Mouse (Mus musculus) bone marrow, adult 2 months (tissue): ENCODE measurements around the gene Cnksr1. TPM values are rescaled to one million over a fixed set of nuclear protein-coding genes. Genes with fewer than 3 reads are reported as not detected.
"Not testable (repeated sequence)": the region's sequence is repeated elsewhere in the genome, so short reads cannot be mapped to it uniquely, and the experiment has no call there.

Experiments used
- H3K27ac ChIP-seq: fragments of 200-500 bp; 2 replicates; pipeline ENCODE4 v1.5.1; 2012; ENCODE audit warnings: low read depth, mild to moderate bottlenecking, control low read depth, inconsistent platforms, low read length; ENCODE audit not compliant: control insufficient read depth, poor library complexity, insufficient read depth
- H3K4me1 ChIP-seq: fragments of 200-500 bp; 2 replicates; pipeline ENCODE4 v1.6.1; 2011; ENCODE audit warnings: low read length; ENCODE audit not compliant: control insufficient read depth, insufficient read depth
- H3K4me3 ChIP-seq: fragments of 200-500 bp; replicated peaks from 2 replicates; pipeline ENCODE3; 2011; ENCODE audit warnings: mild to moderate bottlenecking, low read depth, low read length, control low read depth; ENCODE audit not compliant: control insufficient read depth
- CTCF ChIP-seq: fragments of 200-500 bp; IDR thresholded peaks from 2 replicates; pipeline ENCODE4 v1.5.1; 2011; ENCODE audit warnings: low read length, control low read depth; ENCODE audit not compliant: control insufficient read depth, insufficient read depth
- POLR2A ChIP-seq: fragments of 200-500 bp; IDR thresholded peaks from 2 replicates; pipeline ENCODE4 v1.6.1; 2011; ENCODE audit warnings: low read depth, mild to moderate bottlenecking, control low read depth, low read length, borderline replicate concordance; ENCODE audit not compliant: control insufficient read depth
- WGBS: fragments of 180-500 bp; shearing (Covaris S2); methylation state at CpG from one replicate; pipeline ENCODE4 v1.1.7; 2018; 5-methylcytosine and 5-hydroxymethylcytosine counted together
- polyA plus RNA-seq: library from polyadenylated mRNA; stranded (reverse); fragments of >200 nt; gene quantifications from 2 replicates; pipeline ENCODE4 v1.2.4, GENCODE M21; 2011; ENCODE audit warnings: low replicate concordance; ENCODE audit not compliant: missing spikeins, insufficient read depth, insufficient read length

The Cnksr1 gene
- polyA plus RNA-seq, 1 experiment = not detected

- TF ChIP-seq CTCF = 0 out of 2 replicates have a peak, but pooled peaks have one; percentile 18
- not testable (repeated sequence) for H3K4me3 ChIP-seq, H3K27ac ChIP-seq, H3K4me1 ChIP-seq
Observed at GRCm38 (mm10) chr4:134269622-134270021, 31.4 kb upstream of the Cnksr1 start.

GRCm38 (mm10) chr4:134268102-134268655 is 30.0 kb upstream of the Cnksr1 start:
- WGBS = 55% methylated on average over 19 of the region's 19 CpGs
- Histone ChIP-seq H3K4me1 (no peaks in the 10 kb centered on the region; the same call in 1 of the 2 replicates), H3K27ac (no peak overlapping the region), H3K4me3 (no peak overlapping the region)
- no peak for TF ChIP-seq CTCF
- TF ChIP-seq POLR2A = no peak

- 77% methylated on average over 9 of the region's 9 CpGs for WGBS
- Histone ChIP-seq H3K27ac (no peak overlapping the region), H3K4me1 (no peaks in the 10 kb centered on the region), H3K4me3 (no peak overlapping the region)
- TF ChIP-seq POLR2A (no peak), CTCF (no peak)
Observed at GRCm38 (mm10) chr4:134265860-134266585, 27.8 kb upstream of the Cnksr1 start.

GRCm38 (mm10) chr4:134263191-134263590 is 25.0 kb upstream of the Cnksr1 start:
- WGBS = 44% methylated on average over 6 of the region's 6 CpGs
- TF ChIP-seq CTCF (peak; percentile 85), POLR2A (no peak)
- Histone ChIP-seq H3K4me1 (no peaks in the 10 kb centered on the region), H3K4me3 (no peak overlapping the region), H3K27ac (no peak overlapping the region)

- no peak overlapping the region for H3K27ac ChIP-seq
- WGBS = 12% methylated on average over 11 of the region's 11 CpGs
- no peaks in the 10 kb centered on the region for H3K4me1 ChIP-seq
- TF ChIP-seq CTCF = no peak
- TF ChIP-seq POLR2A = no peak
- H3K4me3 ChIP-seq = no peak overlapping the region
Observed at GRCm38 (mm10) chr4:134258354-134258753, 20.2 kb upstream of the Cnksr1 start.

GRCm38 (mm10) chr4:134257198-134258009 is 19.2 kb upstream of the Cnksr1 start:
- TF ChIP-seq CTCF (no peak), POLR2A (no peak)
- no peak overlapping the region for H3K27ac ChIP-seq
- WGBS = 50% methylated on average over 11 of the region's 11 CpGs
- no peak overlapping the region for H3K4me3 ChIP-seq
- no peaks in the 10 kb centered on the region for H3K4me1 ChIP-seq

GRCm38 (mm10) chr4:134256407-134257197 is 18.4 kb upstream of the Cnksr1 start:
- no peak overlapping the region for H3K27ac ChIP-seq
- WGBS = 64% methylated on average over 19 of the region's 19 CpGs

GRCm38 (mm10) chr4:134255854-134256253 is 17.7 kb upstream of the Cnksr1 start:
- H3K4me1 ChIP-seq = no peaks in the 10 kb centered on the region
- no peak overlapping the region for H3K27ac ChIP-seq
- H3K4me3 ChIP-seq = no peak overlapping the region
- 66% methylated on average over 4 of the region's 4 CpGs for WGBS
- TF ChIP-seq POLR2A (no peak), CTCF (no peak)

More at GRCm38 (mm10) chr4:134256407-134257197, 18.4 kb upstream of the Cnksr1 start:
- H3K4me3 ChIP-seq = no peak overlapping the region
- no peaks in the 10 kb centered on the region for H3K4me1 ChIP-seq
- no peak for TF ChIP-seq POLR2A
- TF ChIP-seq CTCF = no peak
